Mouse (Mus musculus) heart, postnatal 0 days (tissue): ENCODE data around the gene Gm5726. TPM values are rescaled to one million over a fixed set of nuclear protein-coding genes. Genes with fewer than 3 reads are reported as not detected.
"Not testable (repeated sequence)": the region's sequence is repeated elsewhere in the genome, so short reads cannot be mapped to it uniquely, and the experiment has no call there.

Source experiments
- ATAC-seq: fragments of 200-750 bp; cut with Nextera tagmentation; 2 replicates; pipeline ENCODE4 v1.8.0; 2017; ENCODE audit warnings: low read depth, moderate number of reproducible peaks, moderate library complexity; ENCODE audit not compliant: insufficient read depth
- DNase-seq: peaks from one replicate; pipeline ENCODE4 v3.0.0-alpha.2; 2016; ENCODE audit warnings: low spot score
- H3K27ac ChIP-seq: fragments of 300-500 bp; sonication (generic); 2 replicates; pipeline ENCODE4 v1.5.1; 2014; ENCODE audit warnings: low read depth, mild to moderate bottlenecking
- H3K27me3 ChIP-seq: fragments of 300-500 bp; sonication (generic); 2 replicates; pipeline ENCODE4 v1.6.1; 2014; ENCODE audit warnings: low read length, mixed read lengths; ENCODE audit not compliant: control insufficient read depth, insufficient read depth
- H3K36me3 ChIP-seq: fragments of 300-500 bp; sonication (generic); replicated peaks from 2 replicates; pipeline ENCODE4 v1.6.1; 2014; ENCODE audit warnings: low read length, mixed read lengths; ENCODE audit not compliant: control insufficient read depth, insufficient read depth
- H3K4me1 ChIP-seq: fragments of 300-500 bp; sonication (generic); 2 replicates; pipeline ENCODE4 v1.6.1; 2014; ENCODE audit warnings: antibody characterized with exemption; ENCODE audit not compliant: control insufficient read depth, insufficient read depth
- H3K4me2 ChIP-seq: fragments of 300-500 bp; sonication (generic); 2 replicates; pipeline ENCODE4 v1.6.1; 2014; ENCODE audit warnings: low read depth, mild to moderate bottlenecking, low read length, moderate library complexity
- H3K4me3 ChIP-seq: fragments of 300-500 bp; sonication (generic); 2 replicates; pipeline ENCODE4 v1.5.1; 2014; ENCODE audit warnings: low read depth, low read length
- H3K9ac ChIP-seq: fragments of 300-500 bp; sonication (generic); replicated peaks from 2 replicates; pipeline ENCODE4 v1.6.1; 2014; ENCODE audit warnings: low read depth, low read length, mixed read lengths
- H3K9me3 ChIP-seq: fragments of 300-500 bp; sonication (generic); replicated peaks from 2 replicates; pipeline ENCODE4 v1.6.1; 2016; ENCODE audit warnings: low read length; ENCODE audit not compliant: control insufficient read depth
- WGBS: fragments of 180-500 bp; shearing (Covaris S2); extraction: QIAGEN DNeasy Blood & Tissue Kit; methylation state at CpG from one replicate; pipeline ENCODE4 v1.1.7; 2014; 5-methylcytosine and 5-hydroxymethylcytosine counted together
- polyA plus RNA-seq: library from polyadenylated mRNA; unstranded; fragments of >200 nt; fragmentation: Nextera tagmentation; extraction: Ambion mirVana; gene quantifications from 2 replicates; pipeline ENCODE4 v1.2.1, GENCODE M21; 2015
- total RNA-seq: library from RNA; depleted of rRNA; stranded (reverse); fragments of >200 nt; gene quantifications from 2 replicates; pipeline ENCODE4 v1.2.3, GENCODE M21; 2014; ENCODE audit warnings: low replicate concordance; rRNA removed

Gm5726 gene
- total RNA-seq (not detected in 2 replicates), polyA plus RNA-seq (not detected in 2 replicates)

DNA sequence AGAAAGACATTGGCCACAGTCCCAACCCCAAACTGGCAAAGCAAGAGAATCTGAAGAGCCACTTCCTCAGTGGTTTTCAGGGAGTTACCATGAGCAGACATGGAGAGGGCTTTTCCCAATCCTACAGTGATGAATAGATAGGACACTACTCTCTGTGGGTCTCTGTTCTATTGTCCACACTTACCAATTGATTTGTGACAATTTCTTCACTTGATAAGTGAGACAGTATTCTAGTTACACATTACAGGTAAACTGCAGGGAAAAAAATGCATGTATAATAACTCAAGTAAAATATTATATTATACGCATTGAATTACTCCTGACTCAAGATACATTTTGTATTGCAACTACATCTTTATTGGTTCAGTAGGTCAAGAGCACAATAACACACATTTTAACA is at the start of gene Gm5726:
TSS of gene Gm5726 (minus strand) at position 101 of the 400 bp plus-strand sequence.
- not testable (repeated sequence) for H3K27me3 ChIP-seq, DNase-seq, ATAC-seq, H3K36me3 ChIP-seq, H3K9me3 ChIP-seq, H3K4me2 ChIP-seq, H3K27ac ChIP-seq, H3K9ac ChIP-seq, H3K4me1 ChIP-seq, H3K4me3 ChIP-seq
- no CpG with 5 or more reads among the region's 1 CpGs for WGBS

DNA sequence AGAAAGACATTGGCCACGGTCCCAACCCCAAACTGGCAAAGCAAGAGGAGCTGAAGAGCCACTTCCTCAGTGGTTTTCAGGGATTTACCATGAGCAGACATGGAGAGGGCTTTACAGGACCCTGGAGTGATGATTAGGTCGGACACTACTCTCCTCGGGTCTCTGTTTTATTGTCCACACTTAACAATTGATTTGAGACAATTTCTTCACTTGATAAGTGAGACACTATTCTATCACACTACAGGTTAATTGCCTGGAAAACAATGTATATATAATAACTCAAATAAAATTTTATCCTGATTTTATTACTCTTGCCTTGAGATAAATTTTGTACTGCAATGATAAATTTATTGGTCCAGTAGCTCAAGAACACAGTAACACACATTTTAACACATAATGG is 30.6 kb upstream of the Gm5726 start, which contains the start of gene Gm4141:
TSS of gene Gm4141 (minus strand) at position 101 of the 400 bp plus-strand sequence.
- not testable (repeated sequence) for ATAC-seq, H3K27ac ChIP-seq

DNA sequence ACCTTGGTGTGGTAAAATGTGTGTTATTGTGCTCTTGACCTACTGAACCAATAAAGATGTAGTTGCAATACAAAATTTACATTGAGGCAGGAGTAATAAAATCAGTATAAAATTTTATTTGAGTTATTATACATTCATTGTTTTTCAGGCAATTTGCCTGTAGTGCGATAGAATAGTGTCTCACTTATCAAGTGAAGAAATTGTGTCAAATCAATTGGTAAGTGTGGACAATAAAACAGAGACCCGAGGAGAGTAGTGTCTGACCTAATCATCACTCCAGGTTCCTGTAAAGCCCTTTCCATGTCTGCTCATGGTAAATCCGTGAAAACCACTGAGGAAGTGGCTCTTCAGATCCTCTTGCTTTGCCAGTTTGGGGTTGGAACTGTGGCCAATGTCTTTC is 12.0 kb downstream of the Gm5726 start, which contains the start of gene Vmn1r104:
TSS of gene Vmn1r104 (plus strand) at position 301 of the 400 bp plus-strand sequence.
- H3K4me2 ChIP-seq, H3K4me3 ChIP-seq, H3K9me3 ChIP-seq, H3K4me1 ChIP-seq, DNase-seq, H3K36me3 ChIP-seq, ATAC-seq, H3K9ac ChIP-seq, H3K27ac ChIP-seq, H3K27me3 ChIP-seq: not testable (repeated sequence)
- WGBS: no CpG with 5 or more reads among the region's 3 CpGs

More for the DNA sequence above, 30.6 kb upstream of the Gm5726 start, which contains the start of gene Gm4141:
- not testable (repeated sequence) for H3K4me3 ChIP-seq, DNase-seq, H3K4me1 ChIP-seq, H3K4me2 ChIP-seq, H3K9ac ChIP-seq, H3K27me3 ChIP-seq, H3K9me3 ChIP-seq, H3K36me3 ChIP-seq
- no CpG with 5 or more reads among the region's 3 CpGs for WGBS

DNA sequence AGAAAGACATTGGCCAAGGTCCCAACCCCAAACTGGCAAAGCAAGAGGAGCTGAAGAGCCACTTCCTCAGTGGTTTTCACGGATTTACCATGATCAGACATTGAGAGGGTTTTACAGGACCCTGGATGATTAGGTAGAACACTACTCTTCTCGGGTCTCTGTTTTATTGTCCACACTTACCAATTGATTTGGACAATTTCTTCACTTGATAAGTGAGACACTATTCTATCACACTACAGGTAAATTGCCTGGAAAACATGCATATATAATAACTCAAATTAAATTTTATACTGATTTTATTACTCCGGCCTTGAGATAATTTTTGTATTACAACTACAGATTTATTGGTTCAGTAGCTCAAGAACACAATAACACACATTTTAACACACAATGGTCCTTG is 35.1 kb downstream of the Gm5726 start, which contains the start of gene Vmn1r103:
TSS of gene Vmn1r103 (minus strand) at position 101 of the 400 bp plus-strand sequence.
- ATAC-seq, H3K4me3 ChIP-seq, H3K9ac ChIP-seq, H3K27me3 ChIP-seq, H3K36me3 ChIP-seq, H3K9me3 ChIP-seq, DNase-seq, H3K27ac ChIP-seq, H3K4me1 ChIP-seq, H3K4me2 ChIP-seq: not testable (repeated sequence)
- no CpG with 5 or more reads among the region's 3 CpGs for WGBS

Other genes starting within 250 kb of the Gm5726 start
- gene Gm4133, start 211.7 kb downstream of the Gm5726 start, total RNA-seq: not detected in 2 replicates
- not detected in 2 replicates for gene Gm4133, start 211.7 kb downstream of the Gm5726 start, polyA plus RNA-seq
- not detected in 2 replicates for gene Gm5728, start 170.3 kb downstream of the Gm5726 start, total RNA-seq
- gene Gm5728, start 170.3 kb downstream of the Gm5726 start, polyA plus RNA-seq: not detected in 2 replicates
- not detected in 2 replicates for gene Vmn1r100, start 127.8 kb downstream of the Gm5726 start, total RNA-seq
- gene Vmn1r100, start 127.8 kb downstream of the Gm5726 start, polyA plus RNA-seq: not detected in 2 replicates
- gene Vmn1r101, start 103.2 kb downstream of the Gm5726 start, total RNA-seq: not detected in 2 replicates
- not detected in 2 replicates for gene Vmn1r101, start 103.2 kb downstream of the Gm5726 start, polyA plus RNA-seq
- gene Gm10670, start 70.8 kb downstream of the Gm5726 start, total RNA-seq: not detected in 2 replicates
- not detected in 2 replicates for gene Gm10670, start 70.8 kb downstream of the Gm5726 start, polyA plus RNA-seq
- gene Vmn1r103, start 35.2 kb downstream of the Gm5726 start, total RNA-seq: not detected in 2 replicates
- gene Vmn1r103, start 35.2 kb downstream of the Gm5726 start, polyA plus RNA-seq: not detected in 2 replicates
- not detected in 2 replicates for gene Vmn1r104, start 11.9 kb downstream of the Gm5726 start, total RNA-seq
- gene Vmn1r104, start 11.9 kb downstream of the Gm5726 start, polyA plus RNA-seq: not detected in 2 replicates
- gene Gm4141, start 30.5 kb upstream of the Gm5726 start, total RNA-seq: not detected in 2 replicates
- gene Gm4141, start 30.5 kb upstream of the Gm5726 start, polyA plus RNA-seq: not detected in 2 replicates
- not detected in 2 replicates for gene Gm4513, start 53.3 kb upstream of the Gm5726 start, total RNA-seq
- not detected in 2 replicates for gene Gm4513, start 53.3 kb upstream of the Gm5726 start, polyA plus RNA-seq
- gene Vmn1r107, start 123.2 kb upstream of the Gm5726 start, total RNA-seq: not detected in 2 replicates
- gene Vmn1r107, start 123.2 kb upstream of the Gm5726 start, polyA plus RNA-seq: not detected in 2 replicates
- gene Vmn1r111, start 157.5 kb upstream of the Gm5726 start, total RNA-seq: not detected in 2 replicates
- not detected in 2 replicates for gene Vmn1r111, start 157.5 kb upstream of the Gm5726 start, polyA plus RNA-seq
- not detected in 2 replicates for gene Gm10668, start 184.9 kb upstream of the Gm5726 start, total RNA-seq
- not detected in 2 replicates for gene Gm10668, start 184.9 kb upstream of the Gm5726 start, polyA plus RNA-seq
- not detected in 2 replicates for gene Vmn1r112, start 225.4 kb upstream of the Gm5726 start, total RNA-seq
- gene Vmn1r112, start 225.4 kb upstream of the Gm5726 start, polyA plus RNA-seq: not detected in 2 replicates
- gene Vmn1r113, start 241.5 kb upstream of the Gm5726 start, total RNA-seq: not detected in 2 replicates
- gene Vmn1r113, start 241.5 kb upstream of the Gm5726 start, polyA plus RNA-seq: not detected in 2 replicates